Mouse (Mus musculus): Measurements from ENCODE around the gene Galnt16.

GRCm38 (mm10) chr12:80500506-80500905 lies 17.6 kb upstream of the Galnt16 start:
- TF ChIP-seq POLR2A (IDR thresholded peaks at IDR 0.05; ENCODE audit: borderline replicate concordance, insufficient read depth, low read length), result no peak
- TF ChIP-seq CTCF (IDR thresholded peaks at IDR 0.05; ENCODE audit: borderline replicate concordance, insufficient read depth, low read depth, low read length), result no peak
